Mouse (Mus musculus) cerebellum, postnatal 25 days (tissue): ENCODE results near the gene Gipc2.

Experiments used
- DNase-seq, 2 experiments: peaks; one replicate each; pipeline ENCODE4 v3.0.0; 2021; ENCODE audit warnings: mixed read lengths in 2 of 2

Gipc2 gene

DNA sequence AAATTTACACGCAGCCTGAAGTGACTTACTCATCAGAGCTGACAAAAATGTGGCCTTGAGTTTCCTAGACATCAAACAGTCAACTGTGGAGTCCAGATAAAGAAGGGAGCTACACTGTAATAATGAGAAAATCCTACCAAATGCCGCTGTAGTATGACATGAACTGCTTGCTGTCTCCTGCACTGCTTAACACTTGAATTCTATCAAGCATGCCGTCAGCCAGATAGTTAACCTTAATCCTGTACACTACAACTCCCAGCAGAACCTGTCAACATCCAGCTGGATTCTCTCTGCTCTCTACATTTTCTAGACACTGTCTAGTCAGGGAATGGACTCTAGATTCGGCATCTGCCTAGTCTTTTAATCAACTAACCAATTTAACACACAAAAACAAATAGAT is 23.3 kb upstream of the Gipc2 start:
- DNase-seq = no peak

DNA sequence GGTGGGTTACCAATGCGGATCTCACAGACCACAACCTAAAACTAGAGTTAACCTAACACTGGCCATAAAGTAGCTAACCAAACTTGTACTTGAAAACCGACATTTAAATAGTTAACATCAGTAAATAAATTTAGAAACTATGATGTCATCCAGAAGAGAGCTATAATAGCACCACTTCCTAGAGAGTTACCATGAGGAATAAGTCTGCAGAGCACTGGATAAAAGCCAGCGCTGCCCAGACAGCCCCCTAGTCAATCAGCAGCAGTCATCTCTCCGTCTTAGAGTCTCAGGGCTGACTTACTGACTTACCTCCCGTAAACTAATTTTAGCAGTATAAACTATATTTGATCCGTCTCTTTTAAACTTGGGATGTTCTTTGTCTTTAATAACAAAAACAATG is 20.1 kb upstream of the Gipc2 start:
- no peak for DNase-seq

DNA sequence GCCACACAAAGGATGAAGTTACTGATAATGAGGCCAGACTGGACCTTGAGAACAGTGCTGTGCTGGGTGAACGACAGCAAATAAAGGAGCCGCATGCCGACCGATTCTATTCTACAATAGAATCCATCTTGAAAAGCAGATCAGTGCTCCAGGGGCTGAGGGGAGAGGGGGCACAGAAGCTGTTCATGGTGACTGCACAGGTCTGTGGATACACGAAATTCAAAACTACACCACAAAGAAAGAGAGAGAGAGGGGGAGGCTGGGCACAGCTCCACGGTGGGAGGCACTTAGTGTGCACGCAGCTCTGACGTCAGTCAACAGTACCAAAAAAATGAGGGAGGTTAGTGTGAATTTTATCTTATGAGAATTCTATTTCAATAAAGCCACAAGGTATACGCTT is 17.5 kb upstream of the Gipc2 start:
- no peak for DNase-seq

DNA sequence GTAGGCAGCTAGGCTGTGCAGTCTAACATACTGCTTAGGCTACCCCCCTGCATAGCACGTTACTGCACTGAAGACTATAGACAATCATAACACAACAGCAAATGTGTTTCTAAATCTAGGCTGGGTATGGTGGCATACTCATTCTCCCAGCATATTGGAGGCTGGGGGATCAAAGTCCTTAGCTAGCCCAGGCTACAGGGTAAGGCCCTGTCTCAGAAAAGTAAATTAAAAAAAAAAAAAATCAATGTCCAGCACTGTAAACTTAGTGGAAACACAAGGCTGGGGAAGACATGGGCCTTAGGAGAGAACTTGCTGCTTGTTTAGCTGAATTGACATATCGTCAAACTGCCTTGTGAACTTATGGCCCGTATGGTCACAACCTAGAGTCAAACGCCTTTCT is 14.6 kb upstream of the Gipc2 start:
- DNase-seq = no peak

- DNase-seq = no peak
Measured at GRCm38 (mm10) chr3:152179285-152179684, 13.3 kb upstream of the Gipc2 start.

GRCm38 (mm10) chr3:152178816-152179215 is 12.8 kb upstream of the Gipc2 start:
- DNase-seq = no peak

- no peak for DNase-seq
Measured at GRCm38 (mm10) chr3:152172322-152172935, 6.4 kb upstream of the Gipc2 start.

DNA sequence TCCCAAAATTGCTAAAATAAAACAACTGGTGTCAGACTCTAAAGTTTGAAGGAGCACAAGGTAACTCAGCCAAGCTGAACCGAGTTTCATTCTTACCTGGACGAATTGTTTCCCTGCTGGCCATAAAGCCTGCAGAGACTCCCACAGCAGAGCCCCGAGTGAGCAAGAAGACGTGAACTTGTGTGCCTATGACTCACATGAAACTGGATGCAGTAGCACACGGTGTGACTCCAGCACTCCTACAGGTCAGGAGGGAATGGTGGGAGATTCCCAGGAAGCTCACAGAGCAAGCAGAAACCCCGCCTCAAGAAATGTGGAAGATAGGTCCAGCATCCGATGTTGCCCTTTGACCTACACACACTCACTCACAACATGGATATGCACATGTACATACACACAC is 5.8 kb upstream of the Gipc2 start:
- no peak for DNase-seq

- no peak for DNase-seq
Measured at GRCm38 (mm10) chr3:152171236-152171635, 5.2 kb upstream of the Gipc2 start.

GRCm38 (mm10) chr3:152170407-152170806 is 4.4 kb upstream of the Gipc2 start:
- no peak for DNase-seq

GRCm38 (mm10) chr3:152168007-152168406 is 2.0 kb upstream of the Gipc2 start:
- no peak for DNase-seq

DNA sequence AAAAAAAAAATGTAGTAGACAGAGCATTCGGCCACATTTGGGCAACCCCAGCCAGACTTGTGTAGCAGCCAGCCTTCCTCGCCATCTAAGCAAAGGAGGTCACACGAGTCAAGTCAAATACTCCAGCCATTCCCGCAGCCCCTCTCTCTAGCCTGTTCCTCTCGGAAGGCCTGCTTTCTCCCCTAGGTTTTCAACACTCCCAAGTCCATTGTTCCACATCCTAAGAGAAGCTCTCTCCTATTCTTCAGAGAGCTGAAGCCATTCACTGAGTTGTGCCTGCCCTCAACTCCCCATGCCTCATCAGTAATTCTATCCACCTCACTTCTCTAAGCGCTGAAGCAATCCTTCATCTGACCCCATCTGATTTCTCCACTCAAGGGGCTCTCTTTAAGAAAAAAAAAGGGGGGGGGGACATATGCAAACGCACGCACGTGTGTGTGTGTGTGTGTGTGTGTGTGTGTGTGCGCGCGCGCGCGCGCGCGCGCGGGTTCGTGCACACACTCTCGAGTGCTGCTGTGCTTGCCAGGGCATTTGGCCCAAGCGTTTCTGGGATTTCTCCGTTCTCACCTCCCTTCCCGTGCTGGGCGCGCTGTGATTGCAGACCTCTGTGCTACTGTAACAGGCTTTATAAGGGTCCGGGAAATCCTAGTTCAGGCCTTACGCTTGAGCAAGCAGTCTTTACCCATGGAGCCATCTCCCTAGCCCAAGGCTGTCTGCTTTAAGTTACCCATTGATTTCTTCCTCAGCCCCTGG is 845 bp upstream of the Gipc2 start:
- DNase-seq = peak; percentile 34 to 54

GRCm38 (mm10) chr3:152165351-152166098 is 505 bp downstream of the Gipc2 start:
- peak; percentile 66 to 74 for DNase-seq

- DNase-seq = no peak
Measured at GRCm38 (mm10) chr3:152165014-152165350, 1.0 kb downstream of the Gipc2 start.

- no peak for DNase-seq
Measured at GRCm38 (mm10) chr3:152163320-152163719, 2.7 kb downstream of the Gipc2 start.

GRCm38 (mm10) chr3:152160607-152161006 is 5.4 kb downstream of the Gipc2 start:
- DNase-seq = no peak

- DNase-seq = no peak
Measured at GRCm38 (mm10) chr3:152159321-152159720, 6.7 kb downstream of the Gipc2 start.

DNA sequence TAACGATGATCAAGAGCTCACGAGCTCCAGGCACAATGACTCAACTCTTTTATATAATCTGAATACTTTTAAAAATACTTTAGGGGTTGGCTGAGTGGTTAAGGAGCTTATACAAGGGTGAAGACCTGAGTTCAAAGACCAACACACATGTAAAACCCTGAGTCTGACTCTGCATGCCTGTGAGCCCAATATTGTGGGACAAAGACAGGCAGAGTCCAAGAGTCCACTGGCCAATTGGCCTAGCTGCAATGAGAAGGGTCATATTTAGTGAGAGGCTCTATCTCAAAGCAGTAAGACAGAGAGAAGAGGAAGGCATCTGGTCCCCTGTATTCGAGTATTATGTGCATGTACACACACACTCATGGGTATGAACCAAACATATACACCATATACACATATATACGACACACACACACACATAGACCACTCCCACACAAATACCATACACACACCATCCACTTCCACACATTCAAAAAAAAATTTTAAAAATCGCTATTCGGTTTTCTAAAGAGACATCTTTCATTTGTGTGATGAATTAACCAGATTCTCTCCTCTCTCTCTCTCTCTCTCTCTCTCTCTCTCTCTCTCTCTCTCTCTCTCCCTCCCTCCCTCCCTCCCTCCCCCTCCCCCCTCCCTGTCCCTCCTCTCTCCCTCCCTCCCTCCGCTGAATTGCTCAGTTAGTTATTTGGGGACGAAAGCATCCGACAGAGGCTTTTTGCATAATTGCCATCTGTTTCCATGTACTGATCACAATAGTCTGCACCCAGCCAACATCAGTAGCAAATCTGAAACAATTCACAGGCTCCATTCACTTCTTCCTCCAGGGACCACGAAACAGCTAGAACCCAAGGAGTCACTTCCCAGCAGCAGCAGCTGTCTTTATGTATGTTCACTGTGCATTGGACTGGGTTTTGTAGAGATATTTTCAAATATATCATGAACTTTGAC is 7.4 kb downstream of the Gipc2 start:
- no peak for DNase-seq

GRCm38 (mm10) chr3:152156816-152157496 is 9.1 kb downstream of the Gipc2 start:
- DNase-seq = no peak

DNA sequence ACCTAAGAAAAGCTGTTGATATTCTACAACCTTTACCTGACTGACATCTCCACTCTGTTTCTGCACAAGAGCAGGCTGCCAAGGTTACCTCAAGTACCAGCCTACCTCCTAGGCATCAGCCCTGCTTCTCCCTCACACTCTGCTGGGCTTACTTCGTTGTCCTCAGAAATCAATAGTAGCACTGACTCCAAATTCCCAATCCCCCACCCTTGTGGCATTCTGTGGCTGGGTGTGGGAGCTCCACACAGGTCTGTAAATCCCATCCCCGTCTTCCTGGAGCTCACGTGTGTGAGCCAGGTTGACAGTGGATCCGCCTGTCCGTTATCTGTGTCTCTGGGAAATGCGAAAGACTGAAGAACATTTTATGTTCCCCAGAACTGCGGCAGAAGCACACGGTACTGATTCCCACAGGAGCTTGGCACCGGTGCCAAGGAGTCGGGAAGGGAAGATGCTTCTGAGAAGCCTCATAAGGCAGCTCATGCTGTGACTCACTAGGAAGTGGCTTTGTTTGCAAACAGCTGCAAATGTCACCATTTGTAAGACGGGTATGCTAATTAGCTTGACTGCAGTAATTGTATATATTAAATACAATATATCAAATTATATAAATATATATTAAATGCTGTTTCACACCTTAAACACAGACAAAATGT is 10.6 kb downstream of the Gipc2 start:
- peak in 1 of 2 experiments; percentile 19 for DNase-seq

DNA sequence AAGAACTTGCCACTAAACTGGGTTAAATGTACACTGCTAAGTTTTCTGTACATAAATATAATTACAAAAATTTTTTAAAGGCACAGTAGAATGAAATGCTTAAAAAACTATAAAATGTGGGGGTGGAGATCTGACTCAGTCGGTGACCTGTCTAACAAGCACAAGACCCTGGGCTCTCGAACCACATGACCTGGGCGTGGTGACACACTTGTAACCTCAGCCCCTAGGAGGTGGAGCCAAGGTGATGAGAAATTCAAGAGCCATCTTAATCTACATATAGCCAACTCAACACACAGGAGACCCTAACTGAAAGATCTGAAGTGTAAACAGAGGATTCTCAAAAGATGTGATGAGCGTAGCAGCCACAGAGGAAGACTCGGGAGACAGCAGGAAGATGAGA is 11.9 kb downstream of the Gipc2 start:
- no peak for DNase-seq

DNA sequence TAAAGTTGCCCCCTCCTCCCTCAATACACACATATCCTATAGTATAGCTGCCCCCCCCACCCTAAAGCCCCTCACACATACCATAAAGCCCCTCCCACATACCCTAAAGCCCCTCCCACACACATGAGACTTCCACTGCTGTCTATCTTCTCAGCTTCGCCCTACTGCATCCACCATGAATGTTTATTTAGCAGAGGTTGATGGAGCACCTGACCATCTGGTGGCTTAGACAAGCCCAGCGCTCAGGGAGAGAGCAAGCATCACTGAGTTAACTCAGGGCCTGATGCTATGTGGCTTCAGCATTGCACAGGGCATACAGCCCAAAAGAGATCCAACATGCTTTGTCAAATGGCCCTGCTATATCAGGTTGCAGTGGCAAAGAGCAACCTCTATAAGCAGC is 12.9 kb downstream of the Gipc2 start:
- DNase-seq = no peak
